Mouse (Mus musculus) 3T3-L1 (cell line): ENCODE data around the gene Mrpl35.

Experiments
- DNase-seq: peaks from one replicate; pipeline ENCODE4 v3.0.0-alpha.2; 2015; ENCODE audit warnings: low read depth, low spot score

Gene Mrpl35

GRCm38 (mm10) chr6:71801011-71801713 is 25.6 kb downstream of the Mrpl35 start:
- no peak for DNase-seq

GRCm38 (mm10) chr6:71799391-71799790 is 27.4 kb downstream of the Mrpl35 start:
- peak; percentile 45 for DNase-seq

- no peak for DNase-seq
Measured at GRCm38 (mm10) chr6:71791771-71792170, 35.0 kb downstream of the Mrpl35 start.

GRCm38 (mm10) chr6:71788348-71788747 is 38.4 kb downstream of the Mrpl35 start:
- peak; percentile 57 for DNase-seq

- DNase-seq = peak; percentile 82
Measured at GRCm38 (mm10) chr6:71783165-71783564, 43.6 kb downstream of the Mrpl35 start.

- peak; percentile 22 for DNase-seq
Measured at GRCm38 (mm10) chr6:71780431-71780830, 46.3 kb downstream of the Mrpl35 start.

GRCm38 (mm10) chr6:71779831-71780230 is 46.9 kb downstream of the Mrpl35 start:
- no peak for DNase-seq

GRCm38 (mm10) chr6:71778016-71778415 is 48.8 kb downstream of the Mrpl35 start:
- DNase-seq = peak; percentile 66

- DNase-seq = no peak
Measured at GRCm38 (mm10) chr6:71772636-71773208, 54.0 kb downstream of the Mrpl35 start.

- DNase-seq = no peak
Measured at GRCm38 (mm10) chr6:71772156-71772555, 54.6 kb downstream of the Mrpl35 start.

GRCm38 (mm10) chr6:71771282-71771681 is 55.5 kb downstream of the Mrpl35 start:
- DNase-seq = no peak

- no peak for DNase-seq
Measured at GRCm38 (mm10) chr6:71770856-71771255, 55.9 kb downstream of the Mrpl35 start.

- DNase-seq = no peak
Measured at GRCm38 (mm10) chr6:71769901-71770690, 56.7 kb downstream of the Mrpl35 start.

- DNase-seq = no peak
Measured at GRCm38 (mm10) chr6:71767761-71768160, 59.0 kb downstream of the Mrpl35 start.
